Mouse (Mus musculus) hindbrain, embryonic 15.5 days (tissue): ENCODE measurements around the gene Stk17b. TPM values are rescaled to one million over a fixed set of nuclear protein-coding genes. Genes with fewer than 3 reads are reported as not detected.
A peak's percentile ranks its signal among the peaks of the same experiment; 100 is the strongest.

Source experiments
- ATAC-seq: fragments of 200-750 bp; cut with Nextera tagmentation; 2 replicates; pipeline ENCODE4 v1.8.0; 2017; ENCODE audit warnings: low read depth, moderate number of reproducible peaks, moderate TSS enrichment; ENCODE audit not compliant: low FRiP score
- H3K27ac ChIP-seq: fragments of 300-500 bp; sonication (generic); replicated peaks from 2 replicates; pipeline ENCODE4 v1.5.1; 2015; ENCODE audit warnings: mild to moderate bottlenecking, inconsistent platforms
- H3K27me3 ChIP-seq: fragments of 300-500 bp; sonication (generic); 2 replicates; pipeline ENCODE4 v1.6.1; 2015; ENCODE audit warnings: control low read depth, inconsistent platforms
- H3K36me3 ChIP-seq: fragments of 300-500 bp; sonication (generic); 2 replicates; pipeline ENCODE4 v1.6.1; 2015; ENCODE audit warnings: control low read depth, inconsistent platforms
- H3K4me1 ChIP-seq: fragments of 300-500 bp; sonication (generic); replicated peaks from 2 replicates; pipeline ENCODE4 v1.6.1; 2015; ENCODE audit warnings: control low read depth, inconsistent platforms
- H3K4me2 ChIP-seq: fragments of 300-500 bp; sonication (generic); 2 replicates; pipeline ENCODE4 v1.6.1; 2015; ENCODE audit warnings: moderate library complexity, mild to moderate bottlenecking, inconsistent platforms
- H3K4me3 ChIP-seq: fragments of 300-500 bp; sonication (generic); 2 replicates; pipeline ENCODE4 v1.5.1; 2015; ENCODE audit warnings: mild to moderate bottlenecking, inconsistent platforms
- H3K9ac ChIP-seq: fragments of 300-500 bp; sonication (generic); 2 replicates; pipeline ENCODE4 v1.6.1; 2015; ENCODE audit warnings: inconsistent platforms
- H3K9me3 ChIP-seq: fragments of 300-500 bp; sonication (generic); 2 replicates; pipeline ENCODE4 v1.6.1; 2016; ENCODE audit warnings: control low read depth, inconsistent platforms
- WGBS: fragments of 180-500 bp; shearing (Covaris S2); methylation state at CpG from one replicate; pipeline ENCODE4 v1.1.7; 2015; 5-methylcytosine and 5-hydroxymethylcytosine counted together
- polyA plus RNA-seq: library from polyadenylated mRNA; unstranded; fragments of >200 nt; fragmentation: Nextera tagmentation; extraction: Ambion mirVana; gene quantifications from 2 replicates; pipeline ENCODE4 v1.2.1, GENCODE M21; 2015

Stk17b gene
- polyA plus RNA-seq, 1 experiment from 2014 or later, result 4.8 TPM

DNA sequence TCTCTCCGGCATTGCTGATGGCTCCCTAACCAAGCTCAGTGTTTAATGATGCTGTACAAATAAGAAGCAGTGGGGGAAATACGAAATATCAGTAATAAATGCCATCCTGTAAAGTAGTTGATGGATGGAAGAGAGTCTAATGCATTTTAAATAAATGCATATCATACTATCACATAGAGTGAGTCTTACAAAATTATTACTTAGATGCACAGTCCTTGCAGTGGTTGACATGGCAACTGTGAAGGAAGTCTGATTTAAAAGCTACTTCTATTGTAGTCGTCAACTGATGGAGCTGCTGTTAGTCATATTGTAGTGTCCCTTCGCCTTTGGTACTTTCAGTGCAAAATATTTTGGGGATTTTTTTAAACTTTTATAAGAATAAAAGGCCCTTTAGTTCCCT lies 26.9 kb upstream of the Stk17b start:
- Histone ChIP-seq H3K27ac (no peak overlapping the region), H3K36me3 (no peaks in the 10 kb centered on the region), H3K9me3 (no peaks in the 10 kb centered on the region), H3K27me3 (no peaks in the 10 kb centered on the region), H3K4me2 (no peak overlapping the region), H3K4me1 (no peaks in the 10 kb centered on the region), H3K9ac (no peak overlapping the region), H3K4me3 (no peak overlapping the region)
- 81% methylated on average over 4 of the region's 4 CpGs for WGBS
- ATAC-seq, result no peak

GRCm38 (mm10) chr1:53808229-53808628 lies 23.2 kb upstream of the Stk17b start:
- Histone ChIP-seq H3K27ac (no peak overlapping the region), H3K4me3 (no peak overlapping the region), H3K9me3 (no peaks in the 10 kb centered on the region), H3K27me3 (no peaks in the 10 kb centered on the region), H3K4me1 (no peaks in the 10 kb centered on the region), H3K36me3 (no peaks in the 10 kb centered on the region), H3K9ac (no peak overlapping the region), H3K4me2 (no peak overlapping the region)
- ATAC-seq, result no peak
- WGBS, result 76% methylated on average over 2 of the region's 2 CpGs

- no peaks in the 10 kb centered on the region for H3K27me3 ChIP-seq
- H3K9ac ChIP-seq, result no peak overlapping the region
- H3K4me2 ChIP-seq, result no peak overlapping the region
- ATAC-seq, result no peak
- H3K27ac ChIP-seq, result no peak overlapping the region
- no peaks in the 10 kb centered on the region for H3K36me3 ChIP-seq
- H3K4me3 ChIP-seq, result no peak overlapping the region
- no peaks in the 10 kb centered on the region for H3K9me3 ChIP-seq
- WGBS, result 85% methylated on average over 3 of the region's 3 CpGs
- H3K4me1 ChIP-seq, result no peaks in the 10 kb centered on the region
Measured at GRCm38 (mm10) chr1:53797811-53798210, 12.8 kb upstream of the Stk17b start.

DNA sequence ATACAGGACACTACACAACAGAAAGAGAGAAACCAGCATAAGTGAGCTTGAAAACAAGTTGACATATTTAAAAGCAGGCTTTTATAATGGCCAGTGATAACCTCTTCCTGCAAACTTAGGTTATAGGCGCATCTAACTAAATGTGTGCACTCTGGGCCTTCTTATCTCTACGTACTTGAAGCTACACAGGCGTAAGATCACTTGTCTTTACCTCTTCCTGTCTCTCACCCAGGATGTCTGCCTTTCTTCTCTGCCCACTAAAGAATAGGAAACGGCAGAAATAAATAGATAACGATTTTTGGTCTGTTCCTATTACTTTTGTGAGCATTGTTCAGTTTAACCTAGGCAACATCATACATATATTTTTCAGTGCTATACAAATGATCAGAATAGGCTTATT lies 12.1 kb upstream of the Stk17b start:
- 91% methylated on average over 5 of the region's 5 CpGs for WGBS
- Histone ChIP-seq H3K9ac (no peak overlapping the region), H3K36me3 (no peaks in the 10 kb centered on the region), H3K4me3 (no peak overlapping the region), H3K27me3 (no peaks in the 10 kb centered on the region), H3K4me1 (no peaks in the 10 kb centered on the region), H3K9me3 (no peaks in the 10 kb centered on the region), H3K27ac (no peak overlapping the region), H3K4me2 (no peak overlapping the region)
- ATAC-seq, result no peak

- Histone ChIP-seq H3K27me3 (no peaks in the 10 kb centered on the region), H3K9ac (no peak overlapping the region), H3K36me3 (no peaks in the 10 kb centered on the region), H3K4me2 (no peak overlapping the region), H3K4me3 (no peak overlapping the region), H3K9me3 (no peaks in the 10 kb centered on the region), H3K27ac (no peak overlapping the region), H3K4me1 (no peaks in the 10 kb centered on the region)
- WGBS, result 91% methylated on average over 6 of the region's 6 CpGs
- ATAC-seq, result no peak
Measured at GRCm38 (mm10) chr1:53796271-53796670, 11.2 kb upstream of the Stk17b start.

- Histone ChIP-seq H3K9me3 (no peaks in the 10 kb centered on the region), H3K4me3 (no peak overlapping the region), H3K27ac (no peak overlapping the region), H3K4me2 (no peak overlapping the region), H3K9ac (no peak overlapping the region), H3K4me1 (no peaks in the 10 kb centered on the region), H3K27me3 (no peaks in the 10 kb centered on the region), H3K36me3 (no peaks in the 10 kb centered on the region)
- WGBS, result 84% methylated on average over 4 of the region's 4 CpGs
- ATAC-seq, result no peak
Measured at GRCm38 (mm10) chr1:53795591-53795990, 10.6 kb upstream of the Stk17b start.

DNA sequence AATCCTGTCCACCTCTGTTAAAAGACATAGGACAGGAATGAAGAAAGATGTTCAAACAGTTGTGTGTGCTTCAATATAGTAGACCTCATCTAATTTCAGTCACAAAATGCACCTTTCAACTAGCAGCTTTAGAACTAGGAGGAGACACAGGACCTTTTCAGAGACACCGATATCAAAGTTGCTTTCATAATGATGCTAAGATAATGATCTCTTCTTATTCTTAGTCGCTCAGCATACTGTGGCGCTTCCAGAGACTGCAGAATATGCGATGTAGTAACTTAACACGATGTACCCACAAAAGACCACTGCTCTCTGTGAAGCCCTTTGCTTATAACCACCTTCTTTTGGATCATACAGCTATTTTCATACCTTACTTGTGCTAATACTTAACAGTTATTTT lies 10.1 kb upstream of the Stk17b start:
- WGBS, result 93% methylated on average over 5 of the region's 5 CpGs
- Histone ChIP-seq H3K27me3 (no peaks in the 10 kb centered on the region), H3K4me3 (no peak overlapping the region), H3K9me3 (no peaks in the 10 kb centered on the region), H3K4me1 (no peaks in the 10 kb centered on the region), H3K4me2 (no peak overlapping the region), H3K9ac (no peak overlapping the region), H3K27ac (no peak overlapping the region), H3K36me3 (no peaks in the 10 kb centered on the region)
- ATAC-seq, result no peak

- no peaks in the 10 kb centered on the region for H3K36me3 ChIP-seq
- no peak overlapping the region for H3K9ac ChIP-seq
- no peak overlapping the region for H3K4me3 ChIP-seq
- ATAC-seq, result no peak
- WGBS, result 92% methylated on average over 2 of the region's 2 CpGs
- H3K27ac ChIP-seq, result no peak overlapping the region
- no peak overlapping the region for H3K4me2 ChIP-seq
- no peaks in the 10 kb centered on the region for H3K9me3 ChIP-seq
- no peaks in the 10 kb centered on the region for H3K27me3 ChIP-seq
- H3K4me1 ChIP-seq, result no peaks in the 10 kb centered on the region
Measured at GRCm38 (mm10) chr1:53794279-53794678, 9.3 kb upstream of the Stk17b start.

GRCm38 (mm10) chr1:53791343-53791742 lies 6.3 kb upstream of the Stk17b start:
- no peaks in the 10 kb centered on the region for H3K36me3 ChIP-seq
- H3K9ac ChIP-seq, result no peak overlapping the region
- H3K4me1 ChIP-seq, result no peaks in the 10 kb centered on the region
- ATAC-seq, result no peak
- no peaks in the 10 kb centered on the region for H3K9me3 ChIP-seq
- 92% methylated on average over 2 of the region's 2 CpGs for WGBS
- H3K4me2 ChIP-seq, result no peak overlapping the region
- no peak overlapping the region for H3K4me3 ChIP-seq
- H3K27me3 ChIP-seq, result no peaks in the 10 kb centered on the region
- H3K27ac ChIP-seq, result no peak overlapping the region

DNA sequence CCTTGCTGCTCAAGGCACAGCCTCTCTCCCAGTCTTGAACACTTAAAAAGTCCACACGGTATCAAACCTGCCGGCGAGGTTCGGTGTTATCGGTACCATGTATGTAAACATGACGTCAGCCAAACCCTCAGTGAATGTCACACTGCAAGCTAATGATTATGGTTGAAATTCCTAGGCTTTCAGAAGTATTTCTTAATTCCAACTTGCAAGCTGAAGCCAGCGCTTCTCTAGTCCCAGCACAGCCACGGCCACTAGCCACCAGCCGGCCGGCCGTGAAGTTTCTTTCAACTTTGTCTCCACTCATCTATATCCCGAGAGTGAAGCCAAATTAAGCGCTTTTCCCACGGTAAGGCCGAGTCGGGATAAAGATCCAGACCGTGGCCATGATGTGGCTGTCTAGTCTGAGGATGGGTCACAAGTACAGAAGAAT lies 718 bp downstream of the Stk17b start:
- peak overlapping the region; percentile 54 for H3K9ac ChIP-seq
- H3K27ac ChIP-seq, result no peak overlapping the region
- H3K4me2 ChIP-seq, result peak overlapping the region; percentile 93
- H3K36me3 ChIP-seq, result no peaks in the 10 kb centered on the region
- peak overlapping the region; percentile 82 for H3K4me3 ChIP-seq
- H3K27me3 ChIP-seq, result no peaks in the 10 kb centered on the region
- H3K4me1 ChIP-seq, result peaks cover 5% of the 10 kb centered on the region
- peak; percentile 25; the same call in 1 of the 2 replicates for ATAC-seq
- WGBS, result 1% methylated on average over 17 of the region's 17 CpGs
- H3K9me3 ChIP-seq, result no peaks in the 10 kb centered on the region

- no peak for ATAC-seq
- WGBS, result 93% methylated on average over 1 of the region's 1 CpGs
Measured at GRCm38 (mm10) chr1:53782956-53783355, 2.1 kb downstream of the Stk17b start.

DNA sequence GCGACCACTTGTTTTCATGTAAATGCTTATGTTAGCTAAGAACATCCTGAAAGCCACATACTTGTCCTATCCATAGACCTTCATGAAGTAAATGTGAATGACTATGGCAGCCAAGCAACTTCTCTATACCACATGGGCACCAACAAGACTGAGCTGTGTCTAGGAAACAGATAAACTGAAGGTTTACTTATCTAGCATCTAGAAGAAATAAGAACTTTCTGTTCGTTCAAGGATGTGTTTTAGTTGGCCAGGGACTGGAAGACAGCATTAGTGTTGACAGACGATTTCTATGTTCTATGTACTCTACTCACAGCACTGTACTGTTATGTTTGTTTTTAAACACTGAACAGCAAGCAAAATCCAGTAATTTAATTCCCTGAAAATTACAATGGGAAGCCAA lies 2.9 kb downstream of the Stk17b start:
- no peak overlapping the region for H3K27ac ChIP-seq
- ATAC-seq, result no peak
- no peak overlapping the region for H3K9ac ChIP-seq
- no peaks in the 10 kb centered on the region for H3K27me3 ChIP-seq
- 89% methylated on average over 3 of the region's 3 CpGs for WGBS
- no peaks in the 10 kb centered on the region for H3K9me3 ChIP-seq
- no peaks in the 10 kb centered on the region for H3K36me3 ChIP-seq
- H3K4me3 ChIP-seq, result no peak overlapping the region
- H3K4me2 ChIP-seq, result no peak overlapping the region
- peaks cover 5% of the 10 kb centered on the region for H3K4me1 ChIP-seq

More at GRCm38 (mm10) chr1:53782956-53783355, 2.1 kb downstream of the Stk17b start:
- no peak overlapping the region for H3K4me3 ChIP-seq
- H3K4me2 ChIP-seq, result no peak overlapping the region
- no peak overlapping the region for H3K9ac ChIP-seq
- no peaks in the 10 kb centered on the region for H3K27me3 ChIP-seq
- peaks cover 5% of the 10 kb centered on the region for H3K4me1 ChIP-seq
- H3K27ac ChIP-seq, result no peak overlapping the region
- H3K9me3 ChIP-seq, result no peaks in the 10 kb centered on the region
- no peaks in the 10 kb centered on the region for H3K36me3 ChIP-seq

- no peaks in the 10 kb centered on the region for H3K9me3 ChIP-seq
- no peak overlapping the region for H3K4me2 ChIP-seq
- peaks cover 5% of the 10 kb centered on the region for H3K4me1 ChIP-seq
- WGBS, result 77% methylated on average over 1 of the region's 1 CpGs
- ATAC-seq, result no peak
- H3K36me3 ChIP-seq, result no peaks in the 10 kb centered on the region
- no peak overlapping the region for H3K4me3 ChIP-seq
- H3K27ac ChIP-seq, result no peak overlapping the region
- H3K9ac ChIP-seq, result no peak overlapping the region
- no peaks in the 10 kb centered on the region for H3K27me3 ChIP-seq
Measured at GRCm38 (mm10) chr1:53781311-53781710, 3.7 kb downstream of the Stk17b start.
